Mouse (Mus musculus) retina, adult 2 months (tissue): ENCODE data around the gene Tjp3.

Experiments
- DNase-seq: peaks from one replicate; pipeline ENCODE4 v3.0.0-alpha.2; 2012; ENCODE audit warnings: low read depth, low spot score

Tjp3 gene

DNA sequence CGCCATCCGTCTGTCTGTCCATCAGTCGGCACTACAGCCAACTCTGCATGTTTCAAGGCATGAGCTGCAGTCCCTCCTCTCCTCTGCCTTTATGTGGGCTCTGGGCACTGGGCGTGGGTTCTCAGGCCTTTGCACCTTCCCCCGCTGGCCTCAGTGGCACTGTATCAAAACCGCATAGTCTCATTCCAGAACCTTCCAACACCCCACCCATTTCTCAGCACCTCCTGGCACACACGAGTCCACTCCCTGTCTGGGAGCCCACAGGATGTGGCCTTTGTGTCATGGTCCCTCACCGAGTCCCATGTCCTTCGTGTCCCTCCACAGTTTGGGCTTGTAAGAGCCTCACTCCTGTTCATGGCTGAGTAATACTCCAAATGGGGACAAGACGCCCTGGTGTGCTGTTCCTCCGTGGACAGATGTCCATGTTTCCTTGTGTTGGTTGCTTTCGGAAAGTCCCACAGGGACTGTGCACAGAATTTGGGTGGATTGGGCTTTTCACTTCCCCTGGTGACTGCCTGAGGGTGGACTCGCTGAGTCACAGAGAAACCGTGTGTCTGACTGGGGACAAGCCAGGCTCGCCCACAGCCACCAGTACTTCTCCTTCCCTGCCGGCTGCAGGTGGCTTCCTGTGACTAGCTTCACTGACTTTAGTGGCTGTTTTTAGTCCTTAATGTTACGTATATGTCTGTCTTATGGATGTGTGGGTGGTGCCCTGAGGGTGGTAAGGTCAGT lies 7.2 kb upstream of the Tjp3 start:
- no peak for DNase-seq

GRCm38 (mm10) chr10:81297845-81298244 lies 6.5 kb upstream of the Tjp3 start:
- no peak for DNase-seq

DNA sequence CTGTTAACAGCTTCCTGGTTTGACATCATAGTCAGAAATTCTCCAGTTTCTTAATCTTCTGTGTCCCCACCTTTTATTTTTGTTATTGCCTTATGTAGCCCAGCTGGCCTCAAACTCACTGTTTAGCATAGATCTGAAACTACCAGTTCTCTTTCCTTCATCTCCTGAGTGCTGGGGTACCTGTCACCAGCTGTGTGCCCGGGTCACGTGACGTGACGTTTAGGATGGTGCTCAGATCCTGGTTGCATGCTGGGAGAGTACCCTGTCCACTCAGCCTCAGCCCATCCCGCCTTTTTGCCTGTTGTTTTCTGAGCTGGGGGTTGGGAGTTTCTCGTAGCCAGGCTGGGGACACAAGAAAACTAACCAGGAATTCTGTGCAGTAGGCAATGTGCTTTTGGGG lies 5.9 kb upstream of the Tjp3 start:
- no peak for DNase-seq

DNA sequence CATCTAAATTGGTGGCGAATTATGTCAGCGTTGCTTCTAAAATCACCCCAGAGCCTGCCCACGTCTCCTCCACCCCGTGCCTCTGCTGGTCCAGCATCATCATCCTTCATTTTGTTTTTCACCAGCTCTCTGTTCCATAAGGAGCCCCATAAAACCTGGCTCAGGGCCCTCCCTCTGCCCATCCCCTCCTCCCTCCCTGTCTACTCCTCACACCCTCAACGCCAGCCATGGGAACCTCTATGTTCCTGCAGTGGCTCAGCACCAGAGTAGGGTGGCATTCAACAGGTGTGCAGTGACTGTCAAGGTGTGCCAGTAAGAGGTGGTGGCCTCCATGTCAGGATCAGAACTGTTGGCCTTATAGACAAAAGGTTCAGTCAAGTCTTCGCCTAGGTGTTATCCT lies 3.8 kb upstream of the Tjp3 start:
- no peak for DNase-seq

DNA sequence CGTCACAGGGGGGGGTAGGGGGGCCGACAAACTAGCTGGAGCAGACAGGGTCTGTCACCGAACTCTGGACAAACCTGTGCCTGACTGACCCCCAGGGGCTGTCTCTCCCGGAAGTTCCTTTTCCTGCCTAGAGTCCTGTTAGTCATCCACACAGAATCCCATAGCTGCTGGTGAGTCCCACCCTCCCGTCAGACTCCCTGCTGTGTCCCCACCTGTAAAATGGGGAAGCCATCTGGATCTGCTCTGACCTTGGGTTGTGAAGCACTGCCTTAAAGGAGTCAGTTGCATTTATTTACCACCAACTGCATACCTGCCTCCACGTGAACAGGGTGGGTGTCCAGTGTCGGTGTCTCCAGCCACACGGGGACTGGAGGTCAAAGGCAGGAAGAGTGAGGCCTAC lies 3.1 kb upstream of the Tjp3 start:
- no peak for DNase-seq

- no peak for DNase-seq
Measured at GRCm38 (mm10) chr10:81293334-81294030, 2.1 kb upstream of the Tjp3 start.

DNA sequence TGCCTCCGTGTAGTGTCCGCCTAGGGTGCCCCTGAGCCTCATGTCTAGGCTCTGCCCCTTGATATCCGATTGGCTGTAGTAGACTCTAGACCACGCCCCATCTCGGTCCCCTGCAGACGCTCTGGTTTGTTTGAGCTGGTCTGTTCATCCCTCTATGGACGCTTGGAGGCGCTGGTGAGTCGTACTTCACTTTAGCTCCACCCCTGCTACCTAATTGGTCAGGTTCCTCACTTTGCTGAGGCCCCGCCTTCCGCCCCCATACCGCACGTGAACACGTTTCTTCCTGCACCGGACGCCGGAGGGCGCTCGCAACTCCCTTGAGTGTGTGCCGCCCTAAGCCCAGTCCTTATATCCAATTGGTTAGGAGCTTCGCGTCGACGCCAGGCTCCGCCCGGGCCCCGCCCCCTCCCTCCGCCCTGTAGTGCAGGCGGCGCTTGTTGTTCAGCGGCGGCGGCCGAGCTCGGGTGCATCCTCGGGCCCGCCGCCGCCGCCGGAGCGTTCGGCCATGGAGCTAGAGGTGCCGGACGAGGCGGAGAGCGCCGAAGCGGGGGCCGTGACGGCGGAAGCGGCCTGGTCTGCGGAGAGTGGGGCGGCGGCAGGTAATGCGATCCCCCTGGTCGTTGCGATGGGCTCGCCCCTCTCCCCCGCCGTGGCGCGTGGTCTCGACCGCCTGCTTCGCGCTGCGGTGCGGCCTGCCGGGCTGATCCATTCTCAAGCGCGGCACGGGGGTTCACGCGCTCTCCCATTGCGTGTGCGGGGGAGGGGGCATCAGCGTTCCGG lies 1.4 kb upstream of the Tjp3 start, which contains the start of gene Pip5k1c:
Gene Pip5k1c (plus strand): TSS at position 410 of the 780 bp plus-strand sequence.
- peak; percentile 100 for DNase-seq

DNA sequence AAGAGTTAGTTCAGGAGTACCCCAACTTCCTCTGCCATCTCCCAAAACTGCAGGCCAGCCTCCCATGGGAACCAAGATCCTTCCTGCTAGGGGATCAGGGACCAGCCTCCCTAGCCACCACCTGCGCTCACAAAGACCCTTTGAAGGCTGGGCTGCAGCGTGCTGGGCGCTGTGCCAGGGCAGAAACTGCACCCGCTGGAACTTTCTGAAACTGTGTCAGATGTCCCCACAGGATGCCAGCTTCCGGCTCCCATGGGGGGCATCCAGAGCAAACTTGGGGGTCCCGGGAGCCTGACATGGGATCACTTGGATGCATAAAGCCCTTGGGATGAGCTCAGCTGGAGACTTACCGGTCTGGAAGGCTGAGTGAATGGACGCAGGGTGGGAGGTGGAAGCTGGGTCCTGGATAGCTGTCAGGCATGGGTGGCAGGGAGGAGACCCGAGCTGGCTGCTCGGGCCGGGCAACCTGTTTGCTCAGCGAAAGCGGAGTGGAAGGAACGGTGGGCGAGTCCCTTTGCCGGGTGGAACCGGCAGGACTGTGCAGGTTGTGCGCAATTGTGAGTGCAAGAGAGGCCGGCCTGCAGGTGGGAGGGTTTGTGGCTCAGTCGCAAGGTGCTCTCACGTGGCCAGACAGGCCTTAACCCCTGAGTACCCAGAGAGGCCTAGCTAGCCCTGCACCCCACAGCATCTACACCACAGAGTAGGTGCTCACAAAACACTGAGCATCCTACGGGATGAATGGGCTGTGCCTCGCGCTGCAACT lies 502 bp downstream of the Tjp3 start:
- no peak for DNase-seq

DNA sequence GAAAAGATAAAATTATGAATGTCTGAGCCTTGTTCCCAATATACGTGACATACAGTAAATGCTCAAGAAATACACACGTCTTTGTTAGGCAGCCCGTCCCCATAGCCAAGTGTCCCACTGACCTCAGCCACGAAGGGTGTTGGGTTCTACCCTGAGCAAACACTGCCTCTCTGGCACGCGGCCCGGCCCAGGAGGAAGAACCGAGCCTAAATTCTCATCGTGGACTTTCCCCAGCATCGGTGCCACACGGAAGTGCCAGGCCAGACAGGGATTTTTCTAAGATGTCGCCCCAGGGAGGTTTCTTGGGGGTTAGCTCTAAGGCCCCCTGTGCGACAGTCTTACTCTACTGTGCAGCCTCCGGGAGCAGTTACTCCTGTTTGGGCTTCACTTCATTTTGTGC lies 1.6 kb downstream of the Tjp3 start:
- DNase-seq = no peak

GRCm38 (mm10) chr10:81289278-81289677 lies 2.1 kb downstream of the Tjp3 start:
- DNase-seq = peak; percentile 48

- DNase-seq = no peak
Measured at GRCm38 (mm10) chr10:81288601-81289000, 2.8 kb downstream of the Tjp3 start.

DNA sequence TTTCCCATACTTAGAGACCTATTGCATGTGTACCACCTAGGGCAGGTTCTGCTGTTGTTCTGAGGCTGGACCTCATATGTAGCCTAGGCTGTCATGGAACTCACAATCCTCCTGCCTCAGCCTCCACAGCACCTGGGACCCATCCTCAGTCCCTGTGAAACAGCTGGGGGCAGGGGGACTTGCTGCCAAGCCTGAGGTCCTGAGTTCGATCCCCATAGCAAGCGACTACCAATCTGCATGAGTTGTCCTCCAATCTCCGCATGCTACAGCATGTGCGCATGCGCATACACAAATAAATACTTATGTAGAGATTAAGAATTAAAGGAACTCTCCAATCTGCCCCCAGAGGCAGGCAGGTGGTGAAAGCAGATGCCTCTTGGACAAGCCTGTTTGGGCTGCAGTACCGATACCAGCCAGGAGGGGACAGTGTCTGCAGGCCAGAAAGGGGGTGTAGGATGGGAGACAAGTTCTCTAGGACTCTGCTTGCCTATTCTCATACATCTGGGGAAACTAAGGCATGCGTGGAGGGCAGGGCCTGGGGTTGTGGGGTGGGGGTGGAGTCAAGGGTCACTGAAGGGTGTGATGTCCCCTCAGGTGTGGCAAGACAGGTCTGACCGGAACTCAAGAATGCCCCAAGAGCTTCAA lies 3.7 kb downstream of the Tjp3 start:
- DNase-seq = no peak

DNA sequence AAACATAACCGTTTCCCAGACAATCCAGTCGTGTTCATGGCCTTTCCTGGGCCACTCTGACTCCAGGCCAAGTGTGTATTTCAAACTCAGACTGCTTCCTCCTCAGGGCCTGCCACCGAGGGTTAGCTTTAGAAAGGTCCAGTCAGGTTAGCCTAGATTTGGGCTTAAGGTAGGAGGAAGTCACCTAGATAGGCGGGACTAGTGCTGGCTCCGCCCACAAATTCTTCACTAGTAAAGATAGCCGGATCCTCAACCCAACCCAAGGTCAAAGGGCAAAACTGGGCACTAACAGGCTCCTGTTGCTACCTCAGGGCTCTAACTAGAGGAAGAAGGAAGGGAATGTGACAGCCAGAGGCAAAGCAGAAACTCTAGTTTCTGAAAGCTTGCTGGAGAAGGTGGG lies 4.8 kb downstream of the Tjp3 start:
- DNase-seq = no peak

DNA sequence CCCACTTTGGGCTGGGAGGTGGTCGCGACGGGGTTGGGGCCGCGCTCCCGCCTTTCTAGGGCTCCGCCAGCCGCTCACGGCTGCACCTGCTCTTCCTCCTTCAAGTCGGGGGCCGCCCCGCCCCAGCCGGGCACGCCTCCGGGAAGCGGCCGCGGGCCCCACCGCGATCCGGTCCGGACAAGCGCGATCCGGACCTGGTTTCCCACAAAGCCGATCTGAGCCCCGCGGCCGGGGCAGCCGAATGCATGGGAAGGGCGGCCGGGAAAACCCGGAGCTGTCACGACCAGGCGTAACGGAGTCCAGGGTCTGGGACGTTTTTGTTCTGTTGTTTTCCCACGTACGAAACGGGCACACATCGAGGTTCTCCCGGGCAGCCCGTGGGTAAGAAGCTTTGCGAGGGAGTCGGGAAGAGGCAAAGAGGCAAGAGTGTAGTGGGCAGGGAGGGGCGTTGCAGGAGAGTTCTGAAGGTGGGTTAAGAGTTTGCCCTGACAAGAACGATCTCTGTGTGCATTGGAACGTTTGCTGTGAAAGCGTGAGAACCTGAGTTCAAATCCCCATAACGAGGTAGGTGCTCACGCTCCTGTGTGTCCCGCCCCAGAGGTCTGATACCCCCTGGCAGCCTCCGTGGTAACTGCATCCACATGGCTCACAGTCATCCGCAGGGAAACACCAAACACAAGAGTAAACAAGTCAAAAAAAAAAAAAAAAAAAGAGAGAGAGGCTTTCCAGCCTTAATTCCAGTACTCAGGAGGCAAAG lies 5.5 kb downstream of the Tjp3 start:
- DNase-seq = peak; percentile 65

DNA sequence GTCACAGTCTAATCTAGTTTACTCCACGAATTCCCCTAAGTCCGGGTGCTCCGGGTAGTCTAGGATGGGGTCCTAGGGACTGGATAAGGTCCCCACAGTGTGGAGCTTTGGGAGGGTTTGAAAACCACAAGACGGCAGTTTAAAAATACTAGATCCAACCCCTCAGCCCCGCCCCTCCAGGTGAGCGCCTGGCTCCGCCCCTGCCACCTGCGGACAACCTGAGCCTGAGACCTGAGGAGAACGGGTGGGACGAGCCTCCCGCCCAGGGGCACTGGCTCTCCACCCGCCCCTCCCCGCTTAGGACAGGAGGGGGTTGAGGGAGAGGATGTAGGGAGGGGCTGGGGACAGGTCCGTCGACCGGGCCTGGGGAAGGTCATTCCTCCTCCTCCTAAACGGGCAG lies 6.7 kb downstream of the Tjp3 start:
- DNase-seq = no peak

DNA sequence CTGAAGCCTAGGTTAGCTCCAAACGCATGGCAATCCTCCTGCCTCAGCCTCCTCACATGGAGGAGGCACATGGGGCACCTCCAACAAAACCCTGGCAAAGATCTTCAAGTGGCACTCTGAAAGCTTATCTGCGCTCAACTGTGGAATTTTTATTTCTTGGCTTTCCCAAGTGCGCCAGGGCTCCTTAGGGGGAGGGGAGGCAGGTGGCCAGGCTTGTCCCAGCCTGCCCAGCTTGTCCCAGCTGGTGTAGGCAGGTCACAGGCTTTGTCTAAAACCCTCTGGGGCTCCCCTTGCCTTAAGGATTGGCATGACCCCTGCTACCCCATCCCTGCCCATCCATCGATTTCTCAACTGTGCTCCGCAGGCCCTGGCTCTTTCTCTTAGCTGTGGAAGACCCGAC lies 7.2 kb downstream of the Tjp3 start:
- DNase-seq = no peak

DNA sequence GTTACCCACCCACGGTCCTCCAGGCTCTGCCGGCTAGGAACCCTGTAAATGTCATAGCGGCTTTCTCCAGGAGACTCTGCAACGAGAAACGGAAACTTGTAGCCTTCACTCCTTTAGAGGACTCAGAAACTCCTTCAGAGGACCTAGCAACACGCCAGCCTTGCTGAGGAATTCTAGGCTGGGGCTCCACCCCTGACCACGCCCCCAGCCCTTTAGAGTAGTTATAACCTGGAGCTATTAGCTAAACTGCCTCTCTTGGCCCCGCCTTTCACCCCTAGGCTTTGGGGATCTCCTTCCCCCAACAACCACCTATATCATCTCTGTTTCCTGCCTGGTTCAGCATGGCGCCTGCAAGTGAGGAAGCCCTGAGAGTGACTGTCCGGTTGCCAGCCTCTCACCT lies 11.9 kb downstream of the Tjp3 start:
- DNase-seq = no peak

GRCm38 (mm10) chr10:81277676-81278075 lies 13.7 kb downstream of the Tjp3 start:
- no peak for DNase-seq

- DNase-seq = no peak
Measured at GRCm38 (mm10) chr10:81273842-81274241, 17.5 kb downstream of the Tjp3 start.

DNA sequence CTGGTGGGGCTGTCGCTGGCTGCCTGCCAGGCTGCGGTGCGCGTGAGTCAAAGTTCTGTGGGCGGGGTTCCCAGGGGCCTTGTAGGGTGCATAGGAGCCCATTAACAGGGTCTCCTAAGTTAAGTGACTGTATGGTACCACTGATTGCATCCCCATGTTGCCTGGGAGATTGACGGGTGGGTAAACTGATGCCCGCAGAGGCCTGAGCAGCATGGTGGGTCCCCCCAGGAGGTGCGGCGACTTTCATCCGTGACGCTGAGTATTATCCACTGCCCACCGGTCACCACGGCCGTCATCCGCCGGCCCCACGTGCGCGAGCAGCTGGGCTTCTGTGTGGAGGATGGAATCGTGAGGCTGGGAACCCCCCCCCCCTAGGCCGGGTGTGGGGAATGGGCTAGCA lies 19.0 kb downstream of the Tjp3 start:
- DNase-seq = no peak
